Mouse (Mus musculus): ENCODE data around the gene Shisa8. TPM values are rescaled to one million over a fixed set of nuclear protein-coding genes. Genes with fewer than 3 reads are reported as not detected.
A peak's percentile ranks its signal among the peaks of the same experiment; 100 is the strongest.

Shisa8 gene
- polyA plus RNA-seq, 1 experiment from 2014 or later = 1.8 TPM

GRCm38 (mm10) chr15:82161965-82162600 lies 50.5 kb downstream of the Shisa8 start:
- Histone ChIP-seq H3K27me3 (ENCODE audit: insufficient read depth, poor library complexity, severe bottlenecking) (no peaks in the 10 kb centered on the region), H3K27ac (no peak overlapping the region), H3K9me3 (no peaks in the 10 kb centered on the region), H3K4me3 (no peak overlapping the region), H3K4me1 (replicated peaks) (peaks cover 80% of the 10 kb centered on the region), H3K36me3 (peaks cover 24% of the 10 kb centered on the region)
- 91% methylated on average over 12 of the region's 12 CpGs for WGBS
- no peak for DNase-seq (ENCODE audit: low spot score)

- peaks cover 34% of the 10 kb centered on the region for H3K36me3 ChIP-seq
- H3K27me3 ChIP-seq (ENCODE audit: insufficient read depth, poor library complexity, severe bottlenecking) = no peaks in the 10 kb centered on the region
- H3K4me1 ChIP-seq (replicated peaks) = peaks cover 74% of the 10 kb centered on the region
- WGBS = 91% methylated on average over 11 of the region's 11 CpGs
- H3K4me3 ChIP-seq = no peak overlapping the region
- no peaks in the 10 kb centered on the region for H3K9me3 ChIP-seq
- H3K27ac ChIP-seq = no peak overlapping the region
- no peak for DNase-seq (ENCODE audit: low spot score)
Measured at GRCm38 (mm10) chr15:82160731-82161640, 51.6 kb downstream of the Shisa8 start.

GRCm38 (mm10) chr15:82159471-82159870 lies 53.1 kb downstream of the Shisa8 start:
- no peak overlapping the region for H3K27ac ChIP-seq

GRCm38 (mm10) chr15:82158243-82159035 lies 54.2 kb downstream of the Shisa8 start:
- peak overlapping the region; percentile 41; the same call in 1 of the 2 replicates for H3K27ac ChIP-seq
- 80% methylated on average over 17 of the region's 17 CpGs for whole genome bisulfite sequencing
- no peak for DNase-seq (ENCODE audit: low spot score)
- no peaks in the 10 kb centered on the region for H3K27me3 ChIP-seq (ENCODE audit: insufficient read depth, poor library complexity, severe bottlenecking)
- no peak overlapping the region for H3K4me3 ChIP-seq
- peaks cover 60% of the 10 kb centered on the region for H3K36me3 ChIP-seq
- H3K4me1 ChIP-seq (replicated peaks) = peaks cover 69% of the 10 kb centered on the region
- no peaks in the 10 kb centered on the region for H3K9me3 ChIP-seq

More at GRCm38 (mm10) chr15:82159471-82159870, 53.1 kb downstream of the Shisa8 start:
- H3K4me3 ChIP-seq = no peak overlapping the region
- peaks cover 70% of the 10 kb centered on the region for H3K4me1 ChIP-seq (replicated peaks)
- DNase-seq (ENCODE audit: low spot score) = no peak
- H3K36me3 ChIP-seq = peaks cover 49% of the 10 kb centered on the region
- H3K9me3 ChIP-seq = no peaks in the 10 kb centered on the region
- no peaks in the 10 kb centered on the region for H3K27me3 ChIP-seq (ENCODE audit: insufficient read depth, poor library complexity, severe bottlenecking)
- 86% methylated on average over 9 of the region's 9 CpGs for WGBS

GRCm38 (mm10) chr15:82156902-82157301 lies 55.7 kb downstream of the Shisa8 start:
- Histone ChIP-seq H3K9me3 (no peaks in the 10 kb centered on the region), H3K4me1 (replicated peaks) (peaks cover 75% of the 10 kb centered on the region), H3K27ac (no peak overlapping the region)

GRCm38 (mm10) chr15:82156298-82156697 lies 56.3 kb downstream of the Shisa8 start:
- Histone ChIP-seq H3K27ac (no peak overlapping the region), H3K4me3 (no peak overlapping the region), H3K27me3 (ENCODE audit: insufficient read depth, poor library complexity, severe bottlenecking) (no peaks in the 10 kb centered on the region), H3K4me1 (replicated peaks) (peaks cover 71% of the 10 kb centered on the region), H3K36me3 (peaks cover 73% of the 10 kb centered on the region), H3K9me3 (no peaks in the 10 kb centered on the region)
- WGBS = 89% methylated on average over 6 of the region's 6 CpGs
- no peak for DNase-seq (ENCODE audit: low spot score)

More at GRCm38 (mm10) chr15:82156902-82157301, 55.7 kb downstream of the Shisa8 start:
- peaks cover 68% of the 10 kb centered on the region for H3K36me3 ChIP-seq
- 88% methylated on average over 10 of the region's 10 CpGs for WGBS
- H3K4me3 ChIP-seq = no peak overlapping the region
- no peak for DNase-seq (ENCODE audit: low spot score)
- no peaks in the 10 kb centered on the region for H3K27me3 ChIP-seq (ENCODE audit: insufficient read depth, poor library complexity, severe bottlenecking)

MicroRNA genes within 50 kb of the gene (microRNA counts, 519-probe panel; counts per million panel counts)
- 1,255 counts per million, percentile 77 among the panel's probes with 10 or more counts for microRNA mmu-miR-33

Other genes with a start within 250 kb of the Shisa8 start
- not detected in 2 replicates for gene 1700029P11Rik, start 232.3 kb downstream of the Shisa8 start, polyA plus RNA-seq (2016; fragmentation: Nextera tagmentation; extraction: Ambion mirVana)
- gene Xrcc6, start 225.0 kb downstream of the Shisa8 start, polyA plus RNA-seq (2016; fragmentation: Nextera tagmentation; extraction: Ambion mirVana) = 62.1 and 75.1 TPM in 2 replicates
- 36.4 and 39.7 TPM in 2 replicates for gene Desi1, start 179.0 kb downstream of the Shisa8 start, polyA plus RNA-seq (2016; fragmentation: Nextera tagmentation; extraction: Ambion mirVana)
- 276 and 351 TPM in 2 replicates for gene Snu13, start 165.2 kb downstream of the Shisa8 start, polyA plus RNA-seq (2016; fragmentation: Nextera tagmentation; extraction: Ambion mirVana)
- not detected in 2 replicates for gene 4930407I10Rik, start 153.7 kb downstream of the Shisa8 start, polyA plus RNA-seq (2016; fragmentation: Nextera tagmentation; extraction: Ambion mirVana)
- 0.06 TPM in 1 of 2 replicates, not detected in the other for gene Mei1, start 142.8 kb downstream of the Shisa8 start, polyA plus RNA-seq (2016; fragmentation: Nextera tagmentation; extraction: Ambion mirVana)
- gene Ccdc134, start 84.9 kb downstream of the Shisa8 start, polyA plus RNA-seq (2016; fragmentation: Nextera tagmentation; extraction: Ambion mirVana) = 19.6 and 23.4 TPM in 2 replicates
- gene Srebf2, start 65.6 kb downstream of the Shisa8 start, polyA plus RNA-seq (2016; fragmentation: Nextera tagmentation; extraction: Ambion mirVana) = 211 and 242 TPM in 2 replicates
- 0.18 and 0.46 TPM in 2 replicates for gene Tnfrsf13c, start 11.6 kb upstream of the Shisa8 start, polyA plus RNA-seq (2016; fragmentation: Nextera tagmentation; extraction: Ambion mirVana)
- gene Cenpm, start 31.9 kb upstream of the Shisa8 start, polyA plus RNA-seq (2016; fragmentation: Nextera tagmentation; extraction: Ambion mirVana) = 86.2 and 92.6 TPM in 2 replicates
- gene 1500009C09Rik, start 39.6 kb upstream of the Shisa8 start, polyA plus RNA-seq (2016; fragmentation: Nextera tagmentation; extraction: Ambion mirVana) = 0.17 and 1.5 TPM in 2 replicates
- 72.8 and 111 TPM in 2 replicates for gene Sept3, start 62.1 kb upstream of the Shisa8 start, polyA plus RNA-seq (2016; fragmentation: Nextera tagmentation; extraction: Ambion mirVana)
- gene Wbp2nl, start 86.1 kb upstream of the Shisa8 start, polyA plus RNA-seq (2016; fragmentation: Nextera tagmentation; extraction: Ambion mirVana) = 0.19 TPM in 1 of 2 replicates, not detected in the other
- gene Naga, start 126.1 kb upstream of the Shisa8 start, polyA plus RNA-seq (2016; fragmentation: Nextera tagmentation; extraction: Ambion mirVana) = 20.9 and 24.9 TPM in 2 replicates
- gene Pheta2, start 126.1 kb upstream of the Shisa8 start, polyA plus RNA-seq (2016; fragmentation: Nextera tagmentation; extraction: Ambion mirVana) = 4.8 TPM in 2 replicates
- gene Smdt1, start 126.1 kb upstream of the Shisa8 start, polyA plus RNA-seq (2016; fragmentation: Nextera tagmentation; extraction: Ambion mirVana) = 269 and 314 TPM in 2 replicates
- 267 and 273 TPM in 2 replicates for gene Ndufa6, start 141.5 kb upstream of the Shisa8 start, polyA plus RNA-seq (2016; fragmentation: Nextera tagmentation; extraction: Ambion mirVana)
- 2.5 and 3.0 TPM in 2 replicates for gene Cyp2d22, start 167.4 kb upstream of the Shisa8 start, polyA plus RNA-seq (2016; fragmentation: Nextera tagmentation; extraction: Ambion mirVana)
- gene Cyp2d11, start 181.2 kb upstream of the Shisa8 start, polyA plus RNA-seq (2016; fragmentation: Nextera tagmentation; extraction: Ambion mirVana) = not detected in 2 replicates
- not detected in 2 replicates for gene Cyp2d10, start 194.4 kb upstream of the Shisa8 start, polyA plus RNA-seq (2016; fragmentation: Nextera tagmentation; extraction: Ambion mirVana)
- not detected in 2 replicates for gene Cyp2d9, start 220.6 kb upstream of the Shisa8 start, polyA plus RNA-seq (2016; fragmentation: Nextera tagmentation; extraction: Ambion mirVana)